Mouse (Mus musculus): ENCODE data around the gene Fbxl17.

The Fbxl17 gene

GRCm38 (mm10) chr17:63165847-63166246, 334.0 kb downstream of the Fbxl17 start:
- no peak for DNase-seq (ENCODE audit: low spot score)

GRCm38 (mm10) chr17:63164289-63164688, 335.5 kb downstream of the Fbxl17 start:
- DNase-seq (ENCODE audit: low spot score) = no peak

- DNase-seq (ENCODE audit: low spot score) = no peak
These were observed 337.9 kb downstream of the Fbxl17 start for GRCm38 (mm10) chr17:63161953-63162352.

GRCm38 (mm10) chr17:63159196-63159595, 340.6 kb downstream of the Fbxl17 start:
- no peak for DNase-seq (ENCODE audit: low spot score)

GRCm38 (mm10) chr17:63158436-63158835, 341.4 kb downstream of the Fbxl17 start:
- no peak for DNase-seq (ENCODE audit: low spot score)

- DNase-seq (ENCODE audit: low spot score) = no peak
These were observed 341.9 kb downstream of the Fbxl17 start for GRCm38 (mm10) chr17:63157906-63158305.

- no peak for DNase-seq (ENCODE audit: low spot score)
These were observed 342.8 kb downstream of the Fbxl17 start for GRCm38 (mm10) chr17:63157019-63157418.

GRCm38 (mm10) chr17:63146514-63146913, 353.3 kb downstream of the Fbxl17 start:
- DNase-seq (ENCODE audit: low spot score) = no peak

- no peak for DNase-seq (ENCODE audit: low spot score)
These were observed 353.9 kb downstream of the Fbxl17 start for GRCm38 (mm10) chr17:63145751-63146491.

- DNase-seq (ENCODE audit: low spot score) = no peak
These were observed 354.5 kb downstream of the Fbxl17 start for GRCm38 (mm10) chr17:63145311-63145741.

GRCm38 (mm10) chr17:63143825-63144224, 356.0 kb downstream of the Fbxl17 start:
- DNase-seq (ENCODE audit: low spot score) = no peak

GRCm38 (mm10) chr17:63134805-63135204, 365.0 kb downstream of the Fbxl17 start:
- DNase-seq (ENCODE audit: low spot score) = no peak

GRCm38 (mm10) chr17:63122427-63122826, 377.4 kb downstream of the Fbxl17 start:
- no peak for DNase-seq (ENCODE audit: low spot score)

- no peak for DNase-seq (ENCODE audit: low spot score)
These were observed 380.1 kb downstream of the Fbxl17 start for GRCm38 (mm10) chr17:63119701-63120100.

- DNase-seq (ENCODE audit: low spot score) = no peak
These were observed 380.7 kb downstream of the Fbxl17 start for GRCm38 (mm10) chr17:63119077-63119476.

GRCm38 (mm10) chr17:63117130-63117529, 382.7 kb downstream of the Fbxl17 start:
- no peak for DNase-seq (ENCODE audit: low spot score)

GRCm38 (mm10) chr17:63114399-63115085, 385.3 kb downstream of the Fbxl17 start:
- no peak for DNase-seq (ENCODE audit: low spot score)

- no peak for DNase-seq (ENCODE audit: low spot score)
These were observed 387.0 kb downstream of the Fbxl17 start for GRCm38 (mm10) chr17:63112826-63113225.

- DNase-seq (ENCODE audit: low spot score) = no peak
These were observed 388.8 kb downstream of the Fbxl17 start for GRCm38 (mm10) chr17:63110994-63111393.

- no peak for DNase-seq (ENCODE audit: low spot score)
These were observed 389.5 kb downstream of the Fbxl17 start for GRCm38 (mm10) chr17:63110211-63110755.

GRCm38 (mm10) chr17:63108035-63108434, 391.8 kb downstream of the Fbxl17 start:
- no peak for DNase-seq (ENCODE audit: low spot score)

GRCm38 (mm10) chr17:63107515-63107914, 392.3 kb downstream of the Fbxl17 start:
- no peak for DNase-seq (ENCODE audit: low spot score)

- no peak for DNase-seq (ENCODE audit: low spot score)
These were observed 404.3 kb downstream of the Fbxl17 start for GRCm38 (mm10) chr17:63095553-63095952.
